Mouse (Mus musculus) frontal cortex, postnatal 36 days (tissue): ENCODE data around the gene Mef2d.
"Not testable (repeated sequence)": the region's sequence is repeated elsewhere in the genome, so short reads cannot be mapped to it uniquely, and the experiment has no call there.

Experiments
- DNase-seq, 2 experiments: peaks; one replicate each; pipeline ENCODE4 v3.0.0; 2022; ENCODE audit warnings: low spot score in 2 of 2

Mef2d gene

GRCm38 (mm10) chr3:88150061-88150998 is 8.2 kb downstream of the Mef2d start:
- peak; percentile 80 to 83 for DNase-seq

GRCm38 (mm10) chr3:88150999-88151364 is 8.8 kb downstream of the Mef2d start:
- no peak for DNase-seq

- peak; percentile 85 to 92 for DNase-seq
Observed at GRCm38 (mm10) chr3:88152056-88152455, 9.9 kb downstream of the Mef2d start.

GRCm38 (mm10) chr3:88153290-88154011 is 11.3 kb downstream of the Mef2d start:
- no peak for DNase-seq

GRCm38 (mm10) chr3:88154236-88154635 is 12.1 kb downstream of the Mef2d start:
- DNase-seq = no peak

- no peak for DNase-seq
Observed at GRCm38 (mm10) chr3:88156817-88157216, 14.6 kb downstream of the Mef2d start.

- DNase-seq = no peak
Observed at GRCm38 (mm10) chr3:88157771-88158597, 15.8 kb downstream of the Mef2d start.

GRCm38 (mm10) chr3:88158991-88159390 is 16.8 kb downstream of the Mef2d start:
- no peak for DNase-seq

- DNase-seq = no peak
Observed at GRCm38 (mm10) chr3:88160856-88161255, 18.7 kb downstream of the Mef2d start.

- peak; percentile 60 to 70 for DNase-seq
Observed at GRCm38 (mm10) chr3:88162259-88162658, 20.1 kb downstream of the Mef2d start.

GRCm38 (mm10) chr3:88162811-88163210 is 20.6 kb downstream of the Mef2d start:
- no peak for DNase-seq

GRCm38 (mm10) chr3:88163847-88164246 is 21.7 kb downstream of the Mef2d start:
- DNase-seq = no peak

- DNase-seq = no peak
Observed at GRCm38 (mm10) chr3:88164263-88164662, 22.1 kb downstream of the Mef2d start.

- DNase-seq = no peak
Observed at GRCm38 (mm10) chr3:88166056-88166455, 23.9 kb downstream of the Mef2d start.

- no peak for DNase-seq
Observed at GRCm38 (mm10) chr3:88170361-88170760, 28.2 kb downstream of the Mef2d start.

- DNase-seq = no peak
Observed at GRCm38 (mm10) chr3:88172440-88172839, 30.3 kb downstream of the Mef2d start.

GRCm38 (mm10) chr3:88173375-88173774 is 31.2 kb downstream of the Mef2d start:
- DNase-seq = peak; percentile 45 to 66

- no peak for DNase-seq
Observed at GRCm38 (mm10) chr3:88174894-88175293, 32.7 kb downstream of the Mef2d start.

GRCm38 (mm10) chr3:88177106-88177505 is 34.9 kb downstream of the Mef2d start:
- no peak for DNase-seq

GRCm38 (mm10) chr3:88177562-88178345 is 35.6 kb downstream of the Mef2d start:
- peak; percentile 99 to 100 for DNase-seq

GRCm38 (mm10) chr3:88178346-88178733 is 36.2 kb downstream of the Mef2d start:
- not testable (repeated sequence) for DNase-seq
